Mouse (Mus musculus) stomach, postnatal 0 days (tissue): ENCODE measurements at regions not wholly inside any gene's neighbourhood (a gene's known extent, or its start where the extent isn't known, plus 50 kb on each side); places are given as distances from the start of the nearest gene placed in this dataset.

Experiments used
- ATAC-seq: fragments of 200-750 bp; cut with Nextera tagmentation; 2 replicates; pipeline ENCODE4 v1.8.0; 2017; ENCODE audit not compliant: low FRiP score, low TSS enrichment
- DNase-seq: peaks from one replicate; pipeline ENCODE4 v3.0.0-alpha.2; 2016; ENCODE audit warnings: low spot score
- H3K27ac ChIP-seq: fragments of 300-500 bp; sonication (generic); replicated peaks from 2 replicates; pipeline ENCODE4 v1.5.1; 2014; ENCODE audit warnings: mild to moderate bottlenecking, control low read depth
- H3K27me3 ChIP-seq: fragments of 300-500 bp; sonication (generic); 2 replicates; pipeline ENCODE4 v1.6.1; 2014; ENCODE audit warnings: low read length; ENCODE audit not compliant: control insufficient read depth, insufficient read depth
- H3K36me3 ChIP-seq: fragments of 300-500 bp; sonication (generic); 2 replicates; pipeline ENCODE4 v1.6.1; 2014; ENCODE audit warnings: low read length, mixed read lengths; ENCODE audit not compliant: control insufficient read depth, insufficient read depth
- H3K4me1 ChIP-seq: fragments of 300-500 bp; sonication (generic); replicated peaks from 2 replicates; pipeline ENCODE4 v1.6.1; 2014; ENCODE audit warnings: antibody characterized with exemption; ENCODE audit not compliant: control insufficient read depth, insufficient read depth
- H3K4me2 ChIP-seq: fragments of 300-500 bp; sonication (generic); replicated peaks from 2 replicates; pipeline ENCODE4 v1.6.1; 2014; ENCODE audit warnings: low read depth, mild to moderate bottlenecking, control low read depth, moderate library complexity
- H3K4me3 ChIP-seq: fragments of 300-500 bp; sonication (generic); 2 replicates; pipeline ENCODE4 v1.5.1; 2014; ENCODE audit warnings: low read depth, low read length, control low read depth
- H3K9ac ChIP-seq: fragments of 300-500 bp; sonication (generic); 2 replicates; pipeline ENCODE4 v1.6.1; 2014; ENCODE audit warnings: mild to moderate bottlenecking, low read length, control low read depth, mixed read lengths
- H3K9me3 ChIP-seq: fragments of 300-500 bp; sonication (generic); 2 replicates; pipeline ENCODE4 v1.6.1; 2016; ENCODE audit warnings: low read length; ENCODE audit not compliant: control insufficient read depth
- CTCF ChIP-seq: IDR thresholded peaks from 2 replicates; pipeline ENCODE4 v1.5.1; 2016; ENCODE audit warnings: antibody characterized with exemption, low read depth, mild to moderate bottlenecking, moderate library complexity
- EP300 ChIP-seq: optimal IDR thresholded peaks from 2 replicates; pipeline ENCODE3; 2016; ENCODE audit warnings: antibody characterized with exemption
- WGBS: fragments of 180-500 bp; shearing (Covaris S2); extraction: QIAGEN DNeasy Blood & Tissue Kit; methylation state at CpG from one replicate; pipeline ENCODE4 v1.1.7; 2014; 5-methylcytosine and 5-hydroxymethylcytosine counted together

DNA sequence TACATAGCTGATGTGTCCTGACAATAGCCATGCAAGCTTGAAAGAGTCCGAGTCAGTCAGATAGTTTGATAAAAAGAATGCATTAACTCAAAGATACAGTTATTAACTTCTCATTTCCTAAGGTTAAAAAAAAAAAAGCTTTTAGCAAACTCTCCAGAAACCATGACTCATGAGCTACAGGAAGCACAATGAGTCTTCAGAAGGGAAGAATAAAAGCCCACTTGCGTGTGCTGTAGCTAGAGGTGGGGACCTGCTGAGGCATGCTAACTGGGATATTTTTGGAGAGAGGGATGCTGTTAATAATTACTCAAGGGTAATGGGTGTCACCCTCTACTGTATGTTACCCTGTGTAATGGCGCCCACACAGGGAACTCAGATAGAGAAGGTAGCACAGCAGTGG, 147.0 kb downstream of the Utp6 start:
- Histone ChIP-seq H3K27ac (no peak overlapping the region), H3K4me1 (no peaks in the 10 kb centered on the region), H3K9ac (no peak overlapping the region), H3K4me3 (no peak overlapping the region), H3K27me3 (no peaks in the 10 kb centered on the region), H3K4me2 (no peak overlapping the region), H3K36me3 (no peaks in the 10 kb centered on the region), H3K9me3 (peaks cover 3% of the 10 kb centered on the region)
- TF ChIP-seq EP300 (no peak), CTCF (no peak)
- no peak for DNase-seq
- 82% methylated on average over 3 of the region's 3 CpGs for WGBS
- no peak for ATAC-seq

- peak overlapping the region; percentile 78 for H3K27ac ChIP-seq
- H3K9ac ChIP-seq = 0 out of 2 replicates have a peak overlapping the region, but pooled peaks have one; percentile 13
- TF ChIP-seq EP300 = no peak
- TF ChIP-seq CTCF = peak; percentile 35; the same call in 1 of the 2 replicates
- no peaks in the 10 kb centered on the region for H3K27me3 ChIP-seq
- peak; percentile 39 for DNase-seq
- H3K4me1 ChIP-seq = no peaks in the 10 kb centered on the region; the same call in none of the 2 replicates
- ATAC-seq = no peak
- 7% methylated on average over 17 of the region's 17 CpGs for WGBS
- no peaks in the 10 kb centered on the region for H3K9me3 ChIP-seq
- H3K4me3 ChIP-seq = no peak overlapping the region
- H3K36me3 ChIP-seq = no peaks in the 10 kb centered on the region
- H3K4me2 ChIP-seq = peak overlapping the region; percentile 23; the same call in 1 of the 2 replicates
Measured at GRCm38 (mm10) chr11:79806911-79807466, 155.2 kb downstream of the Utp6 start.

GRCm38 (mm10) chr11:79806417-79806816, 155.8 kb downstream of the Utp6 start:
- 48% methylated on average over 10 of the region's 10 CpGs for WGBS
- Histone ChIP-seq H3K27ac (peak overlapping the region; percentile 78), H3K4me3 (no peak overlapping the region), H3K9ac (no peak overlapping the region), H3K4me2 (0 out of 2 replicates have a peak overlapping the region, but pooled peaks have one; percentile 23), H3K27me3 (no peaks in the 10 kb centered on the region), H3K9me3 (no peaks in the 10 kb centered on the region), H3K36me3 (no peaks in the 10 kb centered on the region), H3K4me1 (no peaks in the 10 kb centered on the region; the same call in none of the 2 replicates)
- TF ChIP-seq CTCF (no peak), EP300 (no peak)
- ATAC-seq = 0 out of 2 replicates have a peak, but pooled peaks have one; percentile 1
- no peak for DNase-seq

DNA sequence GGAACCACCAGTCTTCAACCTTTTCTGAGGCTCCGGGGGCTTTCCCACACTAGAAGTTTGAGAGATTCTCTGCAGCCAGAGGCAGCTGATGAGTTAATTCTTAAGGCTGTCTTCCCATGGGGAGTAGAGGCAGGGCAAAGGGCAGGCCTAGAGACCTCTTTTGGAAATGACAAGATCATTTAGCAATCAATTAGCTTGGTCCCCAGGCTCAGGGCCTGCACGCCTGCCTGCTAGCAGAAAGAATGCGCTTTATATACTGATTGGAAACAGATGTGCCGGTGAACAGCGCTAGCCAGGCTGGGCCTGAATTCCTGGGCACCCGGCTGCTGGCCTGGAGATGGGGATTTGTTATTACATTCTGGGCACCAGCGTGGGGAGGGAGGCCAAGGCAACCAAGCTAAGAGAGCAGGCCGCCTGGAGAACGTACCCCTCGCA, 156.2 kb downstream of the Utp6 start:
- H3K4me1 ChIP-seq = no peaks in the 10 kb centered on the region; the same call in none of the 2 replicates
- no peak for TF ChIP-seq EP300
- no peak for TF ChIP-seq CTCF
- no peak overlapping the region for H3K4me2 ChIP-seq
- ATAC-seq (peak; percentile 56), DNase-seq (no peak)
- H3K27me3 ChIP-seq = no peaks in the 10 kb centered on the region
- no peak overlapping the region for H3K4me3 ChIP-seq
- H3K9me3 ChIP-seq = no peaks in the 10 kb centered on the region
- H3K27ac ChIP-seq = peak overlapping the region; percentile 78
- H3K36me3 ChIP-seq = no peaks in the 10 kb centered on the region
- H3K9ac ChIP-seq = no peak overlapping the region
- WGBS = 49% methylated on average over 10 of the region's 10 CpGs

GRCm38 (mm10) chr11:79803971-79804370, 158.2 kb downstream of the Utp6 start:
- TF ChIP-seq CTCF = no peak
- no peak for TF ChIP-seq EP300
- H3K27ac ChIP-seq = no peak overlapping the region
- H3K9me3 ChIP-seq = no peaks in the 10 kb centered on the region
- H3K36me3 ChIP-seq = no peaks in the 10 kb centered on the region
- no peak overlapping the region for H3K4me2 ChIP-seq
- no peaks in the 10 kb centered on the region for H3K27me3 ChIP-seq
- ATAC-seq (no peak), DNase-seq (no peak)
- H3K9ac ChIP-seq = no peak overlapping the region
- no peaks in the 10 kb centered on the region; the same call in none of the 2 replicates for H3K4me1 ChIP-seq
- 56% methylated on average over 2 of the region's 2 CpGs for WGBS
- H3K4me3 ChIP-seq = no peak overlapping the region

DNA sequence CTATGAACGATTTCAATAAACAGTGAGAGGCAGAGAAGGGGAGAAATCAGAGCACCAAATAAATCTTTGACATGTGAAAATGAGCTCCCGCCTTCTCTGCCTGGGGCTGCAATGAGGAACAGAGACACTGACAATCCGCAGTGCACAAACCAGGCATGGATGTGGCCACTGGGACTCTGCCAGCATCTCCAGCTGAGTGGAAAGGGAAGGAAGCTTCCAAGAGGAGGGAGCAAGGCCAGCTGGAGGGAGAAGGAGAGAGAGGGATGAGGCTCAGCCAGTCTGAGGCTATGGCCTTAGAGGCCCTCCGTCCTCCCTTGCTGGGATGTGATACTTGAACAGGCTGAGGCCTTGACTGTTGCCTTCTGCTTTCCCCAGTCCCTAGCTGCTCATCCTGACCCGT, 159.2 kb downstream of the Utp6 start:
- TF ChIP-seq CTCF = no peak
- no peak for TF ChIP-seq EP300
- WGBS = 43% methylated on average over 5 of the region's 5 CpGs
- Histone ChIP-seq H3K4me1 (no peaks in the 10 kb centered on the region; the same call in none of the 2 replicates), H3K4me3 (no peak overlapping the region), H3K27me3 (no peaks in the 10 kb centered on the region), H3K9me3 (no peaks in the 10 kb centered on the region), H3K27ac (peak overlapping the region; percentile 75; the same call in 1 of the 2 replicates), H3K4me2 (no peak overlapping the region), H3K36me3 (no peaks in the 10 kb centered on the region), H3K9ac (no peak overlapping the region)
- ATAC-seq = peak; percentile 56; the same call in 1 of the 2 replicates
- peak; percentile 55 for DNase-seq
